Mouse (Mus musculus) spleen, adult 2 months (tissue): Measurements from ENCODE around the gene Grap2.

ENCODE experiments used
- CTCF ChIP-seq: fragments of 200-500 bp; IDR thresholded peaks from 2 replicates; pipeline ENCODE4 v1.5.1; 2011; ENCODE audit warnings: mild to moderate bottlenecking, inconsistent platforms; ENCODE audit not compliant: insufficient read depth, insufficient read length, insufficient replicate concordance; ENCODE audit errors: extremely low read depth
- POLR2A ChIP-seq: fragments of 200-500 bp; IDR thresholded peaks from 2 replicates; pipeline ENCODE4 v1.6.1; 2011; ENCODE audit warnings: low read depth, low read length, inconsistent platforms

- TF ChIP-seq CTCF (no peak), POLR2A (no peak)
Observed at GRCm38 (mm10) chr15:80630711-80631110, 58.3 kb downstream of the Grap2 start.
